Mouse (Mus musculus) heart, embryonic 11.5 days (tissue): ENCODE measurements around the gene Hspg2. TPM values are rescaled to one million over a fixed set of nuclear protein-coding genes. Genes with fewer than 3 reads are reported as not detected.

Source experiments
- ATAC-seq: fragments of 200-750 bp; cut with Nextera tagmentation; replicated peaks from 2 replicates; pipeline ENCODE4 v1.8.0; 2017; ENCODE audit warnings: moderate library complexity; ENCODE audit not compliant: insufficient number of reproducible peaks, low FRiP score, low TSS enrichment
- H3K27ac ChIP-seq: fragments of 300-500 bp; sonication (generic); 2 replicates; pipeline ENCODE4 v1.5.1; 2014; ENCODE audit warnings: mild to moderate bottlenecking, low read depth, low read length
- H3K27me3 ChIP-seq: fragments of 300-500 bp; sonication (generic); 2 replicates; pipeline ENCODE4 v1.6.1; 2014; ENCODE audit warnings: mild to moderate bottlenecking, low read length, mixed read lengths; ENCODE audit not compliant: control insufficient read depth, insufficient read depth
- H3K36me3 ChIP-seq: fragments of 300-500 bp; sonication (generic); 2 replicates; pipeline ENCODE4 v1.6.1; 2014; ENCODE audit warnings: mild to moderate bottlenecking, low read length, moderate library complexity, mixed read lengths; ENCODE audit not compliant: control insufficient read depth, insufficient read depth
- H3K4me1 ChIP-seq: fragments of 300-500 bp; sonication (generic); 2 replicates; pipeline ENCODE4 v1.6.1; 2014; ENCODE audit warnings: low read length; ENCODE audit not compliant: control insufficient read depth, insufficient read depth
- H3K4me2 ChIP-seq: fragments of 300-500 bp; sonication (generic); 2 replicates; pipeline ENCODE4 v1.6.1; 2014; ENCODE audit warnings: mild to moderate bottlenecking, moderate library complexity
- H3K4me3 ChIP-seq: fragments of 300-500 bp; sonication (generic); 2 replicates; pipeline ENCODE4 v1.5.1; 2014; ENCODE audit warnings: low read depth, low read length
- H3K9ac ChIP-seq: fragments of 300-500 bp; sonication (generic); 2 replicates; pipeline ENCODE4 v1.6.1; 2014; ENCODE audit warnings: mild to moderate bottlenecking, low read depth, low read length, moderate library complexity
- H3K9me3 ChIP-seq: fragments of 300-500 bp; sonication (generic); replicated peaks from 2 replicates; pipeline ENCODE4 v1.6.1; 2016; ENCODE audit warnings: low read length; ENCODE audit not compliant: control insufficient read depth
- WGBS: fragments of 180-500 bp; shearing (Covaris S2); extraction: QIAGEN DNeasy Blood & Tissue Kit; methylation state at CpG from one replicate; pipeline ENCODE4 v1.1.7; 2014; ENCODE audit not compliant: insufficient replicate concordance; 5-methylcytosine and 5-hydroxymethylcytosine counted together
- polyA plus RNA-seq: library from polyadenylated mRNA; unstranded; fragments of >200 nt; fragmentation: Nextera tagmentation; extraction: Ambion mirVana; gene quantifications from 2 replicates; pipeline ENCODE4 v1.2.1, GENCODE M21; 2014

Hspg2 gene
- polyA plus RNA-seq, 1 experiment from 2014 or later: 55.5 TPM

DNA sequence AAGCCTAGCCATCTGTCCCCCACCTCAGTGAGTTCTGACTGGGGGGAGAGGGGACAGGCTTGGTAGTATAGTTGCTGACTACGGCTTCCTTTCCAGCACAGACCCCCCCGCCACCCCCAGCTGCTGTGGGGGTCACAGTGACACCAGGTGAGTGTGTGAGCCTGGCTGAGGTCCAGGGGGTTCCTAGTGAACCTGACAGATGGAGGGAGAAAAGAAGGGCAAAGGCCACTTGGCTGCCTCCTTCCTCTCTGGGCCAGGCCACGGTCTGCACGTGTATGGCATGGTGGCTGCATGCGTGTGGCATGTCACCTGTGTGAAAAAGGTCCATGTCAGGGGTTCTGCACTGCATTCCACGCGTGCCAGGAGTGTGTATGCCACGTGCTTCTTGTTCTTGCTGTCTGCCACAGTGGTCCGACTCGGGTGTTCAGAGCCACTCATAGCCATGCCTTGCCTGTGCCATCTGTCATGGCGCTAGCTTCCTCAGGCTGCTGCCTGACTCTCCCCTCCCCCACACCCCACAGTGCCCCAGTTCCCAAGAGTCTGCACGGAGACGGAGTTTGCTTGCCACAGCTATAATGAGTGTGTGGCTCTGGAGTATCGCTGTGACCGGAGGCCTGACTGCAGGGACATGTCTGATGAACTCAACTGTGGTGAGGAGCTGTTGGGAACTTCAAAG is 41.6 kb downstream of the Hspg2 start:
- Histone ChIP-seq H3K36me3 (peaks cover 46% of the 10 kb centered on the region), H3K27me3 (no peaks in the 10 kb centered on the region), H3K9ac (no peak overlapping the region), H3K4me2 (no peak overlapping the region), H3K4me3 (no peak overlapping the region), H3K9me3 (no peaks in the 10 kb centered on the region), H3K4me1 (0 out of 2 replicates have a peak, but pooled peaks cover 3% of the 10 kb centered on the region), H3K27ac (no peak overlapping the region)
- 82% methylated on average over 14 of the region's 15 CpGs for WGBS
- no peak for ATAC-seq

DNA sequence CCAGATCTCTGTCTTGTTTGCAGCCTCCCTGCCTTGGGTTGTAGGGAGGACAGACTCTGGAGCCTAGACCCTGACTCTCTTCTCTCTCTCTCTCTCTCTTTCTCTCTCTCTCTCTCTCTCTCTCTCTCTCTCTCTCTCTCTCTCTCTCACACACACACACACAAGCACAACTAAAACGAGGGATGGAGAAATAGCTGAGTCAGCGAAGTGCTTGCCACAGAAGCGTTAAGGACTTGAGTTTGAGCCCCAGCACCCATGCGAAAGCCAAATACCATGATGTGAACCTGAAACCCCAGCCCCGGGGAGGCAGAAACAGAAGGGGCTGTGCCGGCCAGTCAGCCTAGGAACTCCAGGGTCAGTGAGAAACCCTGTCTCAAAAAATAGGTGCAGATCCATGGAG is 44.3 kb downstream of the Hspg2 start:
- 86% methylated on average over 6 of the region's 6 CpGs for WGBS
- Histone ChIP-seq H3K4me3 (no peak overlapping the region), H3K9me3 (no peaks in the 10 kb centered on the region), H3K36me3 (peaks cover 61% of the 10 kb centered on the region), H3K9ac (no peak overlapping the region), H3K4me2 (no peak overlapping the region), H3K27me3 (no peaks in the 10 kb centered on the region), H3K27ac (no peak overlapping the region), H3K4me1 (no peaks in the 10 kb centered on the region)
- no peak for ATAC-seq

GRCm38 (mm10) chr4:137517989-137518691 is 49.6 kb downstream of the Hspg2 start:
- no peak overlapping the region for H3K27ac ChIP-seq
- H3K9me3 ChIP-seq: no peaks in the 10 kb centered on the region
- H3K4me1 ChIP-seq: no peaks in the 10 kb centered on the region
- WGBS: 71% methylated on average over 36 of the region's 36 CpGs
- no peak overlapping the region for H3K4me3 ChIP-seq
- H3K9ac ChIP-seq: no peak overlapping the region
- no peaks in the 10 kb centered on the region for H3K27me3 ChIP-seq
- H3K36me3 ChIP-seq: peaks cover 72% of the 10 kb centered on the region
- ATAC-seq: no peak
- H3K4me2 ChIP-seq: no peak overlapping the region

DNA sequence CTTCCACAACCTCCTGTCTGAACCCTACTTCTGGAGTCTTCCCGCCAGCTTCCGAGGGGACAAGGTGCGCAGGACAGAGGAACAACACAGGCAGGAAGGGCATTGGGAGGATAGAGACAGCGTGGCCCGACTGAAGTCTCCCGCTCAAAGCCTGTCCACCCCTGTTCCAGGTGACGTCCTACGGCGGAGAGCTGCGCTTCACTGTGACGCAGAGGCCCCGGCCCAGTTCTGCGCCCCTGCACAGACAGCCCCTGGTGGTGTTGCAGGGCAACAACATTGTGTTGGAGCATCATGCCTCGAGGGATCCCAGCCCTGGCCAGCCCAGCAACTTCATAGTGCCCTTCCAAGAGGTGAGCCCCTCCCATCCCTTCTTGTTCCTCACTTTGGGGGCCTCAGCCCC is 50.2 kb downstream of the Hspg2 start:
- H3K9me3 ChIP-seq: no peaks in the 10 kb centered on the region
- no peaks in the 10 kb centered on the region for H3K4me1 ChIP-seq
- no peak overlapping the region for H3K4me3 ChIP-seq
- no peak overlapping the region for H3K4me2 ChIP-seq
- no peak overlapping the region for H3K27ac ChIP-seq
- no peaks in the 10 kb centered on the region for H3K27me3 ChIP-seq
- 84% methylated on average over 14 of the region's 14 CpGs for WGBS
- no peak for ATAC-seq
- peaks cover 70% of the 10 kb centered on the region for H3K36me3 ChIP-seq
- H3K9ac ChIP-seq: no peak overlapping the region

- Histone ChIP-seq H3K27ac (no peak overlapping the region), H3K4me2 (no peak overlapping the region), H3K4me1 (no peaks in the 10 kb centered on the region), H3K27me3 (no peaks in the 10 kb centered on the region), H3K36me3 (peaks cover 69% of the 10 kb centered on the region), H3K9me3 (no peaks in the 10 kb centered on the region), H3K9ac (no peak overlapping the region), H3K4me3 (no peak overlapping the region)
- no peak for ATAC-seq
- 87% methylated on average over 5 of the region's 5 CpGs for WGBS
Observed at GRCm38 (mm10) chr4:137520346-137520745, 51.8 kb downstream of the Hspg2 start.

GRCm38 (mm10) chr4:137521966-137522365 is 53.4 kb downstream of the Hspg2 start:
- H3K4me2 ChIP-seq: no peak overlapping the region
- no peaks in the 10 kb centered on the region for H3K4me1 ChIP-seq
- H3K9ac ChIP-seq: no peak overlapping the region
- H3K36me3 ChIP-seq: peaks cover 58% of the 10 kb centered on the region
- H3K27me3 ChIP-seq: no peaks in the 10 kb centered on the region
- no peak overlapping the region for H3K4me3 ChIP-seq
- no peak for ATAC-seq
- 87% methylated on average over 11 of the region's 11 CpGs for WGBS
- no peaks in the 10 kb centered on the region for H3K9me3 ChIP-seq
- H3K27ac ChIP-seq: no peak overlapping the region

DNA sequence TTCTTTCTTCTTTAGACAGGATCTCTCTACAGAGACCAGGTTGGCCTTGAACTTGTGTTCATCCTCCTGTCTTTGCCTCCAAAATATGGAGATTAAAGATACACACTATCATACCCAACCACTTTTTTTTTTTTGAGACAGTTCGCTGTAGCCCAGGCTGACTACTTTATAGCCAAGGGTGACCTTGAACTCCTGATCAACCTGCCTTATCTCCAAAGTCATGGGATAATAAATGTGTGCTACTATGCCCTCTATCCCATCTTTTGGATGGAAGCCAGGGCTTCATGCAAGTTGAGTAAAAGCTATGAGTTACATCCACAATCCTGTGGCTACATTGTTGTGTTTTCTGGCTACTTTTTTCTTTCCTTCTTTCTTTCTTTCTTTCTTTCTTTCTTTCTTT is 56.9 kb downstream of the Hspg2 start:
- Histone ChIP-seq H3K36me3 (peaks cover 54% of the 10 kb centered on the region), H3K4me1 (no peaks in the 10 kb centered on the region), H3K4me2 (no peak overlapping the region), H3K4me3 (no peak overlapping the region), H3K27ac (no peak overlapping the region), H3K9ac (no peak overlapping the region), H3K27me3 (no peaks in the 10 kb centered on the region), H3K9me3 (no peaks in the 10 kb centered on the region)
- ATAC-seq: no peak
- 88% methylated on average over 1 of the region's 1 CpGs for WGBS

- Histone ChIP-seq H3K27ac (no peak overlapping the region), H3K4me3 (no peak overlapping the region), H3K9me3 (no peaks in the 10 kb centered on the region), H3K4me2 (no peak overlapping the region), H3K36me3 (peaks cover 56% of the 10 kb centered on the region), H3K27me3 (no peaks in the 10 kb centered on the region), H3K4me1 (no peaks in the 10 kb centered on the region), H3K9ac (no peak overlapping the region)
- ATAC-seq: no peak
- 78% methylated on average over 4 of the region's 4 CpGs for WGBS
Observed at GRCm38 (mm10) chr4:137527368-137527767, 58.8 kb downstream of the Hspg2 start.

DNA sequence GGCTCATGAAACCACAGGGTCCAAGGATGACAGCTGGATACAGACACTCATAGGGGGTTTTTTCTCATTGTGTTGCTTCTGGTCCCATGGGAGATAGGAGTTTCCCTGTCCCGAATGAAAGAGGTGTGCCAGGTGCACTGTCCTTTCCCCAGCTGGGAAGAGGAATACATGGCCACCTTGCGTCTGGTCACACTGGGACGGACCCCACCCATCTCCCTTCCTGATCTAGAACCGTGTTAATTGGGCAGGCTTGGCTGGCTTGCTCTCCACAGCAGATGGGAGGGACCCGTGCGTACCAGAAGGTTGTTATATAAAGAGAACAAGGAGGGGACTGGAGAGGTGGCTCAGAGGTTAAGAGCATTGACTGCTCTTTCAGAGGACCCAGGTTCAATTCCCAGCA is 59.3 kb downstream of the Hspg2 start:
- Histone ChIP-seq H3K27ac (no peak overlapping the region), H3K4me1 (no peaks in the 10 kb centered on the region), H3K27me3 (no peaks in the 10 kb centered on the region), H3K9me3 (no peaks in the 10 kb centered on the region), H3K4me3 (no peak overlapping the region), H3K9ac (no peak overlapping the region), H3K4me2 (no peak overlapping the region), H3K36me3 (peaks cover 53% of the 10 kb centered on the region)
- ATAC-seq: no peak
- 78% methylated on average over 6 of the region's 6 CpGs for WGBS
